Mouse (Mus musculus) Patski (cell line): ENCODE data around the gene Pipox. TPM values are rescaled to one million over a fixed set of nuclear protein-coding genes. Genes with fewer than 3 reads are reported as not detected.

ENCODE experiments used
- ATAC-seq: fragments of 100-300 bp; one replicate; pipeline ENCODE4 v1.8.0; 2021
- CTCF ChIA-PET: fragments of 350-600 bp; sonication (Branson Sonifier 250); formaldehyde crosslinking; loops from one replicate; lab custom pipeline; 2022; ENCODE audit warnings: inconsistent platforms; lab: Charles Lee
- POLR2A ChIA-PET: fragments of 350-600 bp; sonication (Branson Sonifier 250); formaldehyde crosslinking; loops from one replicate; lab custom pipeline; 2022; ENCODE audit warnings: antibody characterized with exemption, inconsistent platforms; lab: Charles Lee
- DNase-seq: peaks from one replicate; pipeline ENCODE4 v3.0.0-alpha.2; 2011; ENCODE audit warnings: low read depth, low spot score
- H3K27me3 ChIP-seq: fragments of 371-371 bp; one replicate; pipeline ENCODE4 v1.5.1; 2021
- CTCF ChIP-seq: fragments of 100-300 bp; IDR thresholded peaks from one replicate; pipeline ENCODE4 v1.5.1; 2021
- in situ Hi-C: fragments of 300-500 bp; cut with MboI; formaldehyde crosslinking; loops from 3 replicates; pipeline ENCODE4 v1.11.1; 2018; ENCODE audit warnings: low pct_unique_long_range_greater_than_20kb, mixed read lengths
- polyA plus RNA-seq: library from polyadenylated mRNA; unstranded; gene quantifications from one replicate; pipeline ENCODE4 v1.2.3, GENCODE M21; 2021

Gene Pipox
- polyA plus RNA-seq, 1 experiment from 2014 or later = 0.15 TPM

GRCm38 (mm10) chr11:77909376-77909775 is 15.5 kb upstream of the Pipox start:
- in situ Hi-C loops = no loop called here
- TF ChIP-seq CTCF = no peak
- peaks cover 23% of the 10 kb centered on the region for H3K27me3 ChIP-seq
- DNase-seq (no peak), ATAC-seq (no peak)
- CTCF ChIA-PET = no interaction called here
- POLR2A ChIA-PET = no interaction called here

DNA sequence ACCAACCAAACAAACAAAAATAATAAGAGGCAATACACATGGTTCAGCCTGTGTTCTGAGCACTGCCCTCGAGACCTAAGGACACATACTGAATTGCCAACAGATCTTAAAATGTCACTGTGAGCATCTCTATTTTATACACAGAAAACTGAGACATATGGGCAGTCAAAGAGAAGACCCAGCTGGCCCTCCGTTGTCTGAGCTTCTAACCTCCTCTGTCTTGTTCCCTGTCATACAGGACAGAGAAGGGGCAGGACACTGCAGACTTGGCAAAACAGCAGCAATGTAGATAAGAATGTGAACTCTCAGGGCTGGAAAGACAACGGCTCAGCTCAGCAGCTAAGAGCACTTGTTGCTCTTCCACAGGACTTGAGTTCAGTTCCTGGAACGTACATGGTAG is 14.6 kb upstream of the Pipox start:
- DNase-seq (no peak), ATAC-seq (no peak)
- POLR2A ChIA-PET = no interaction called here

DNA sequence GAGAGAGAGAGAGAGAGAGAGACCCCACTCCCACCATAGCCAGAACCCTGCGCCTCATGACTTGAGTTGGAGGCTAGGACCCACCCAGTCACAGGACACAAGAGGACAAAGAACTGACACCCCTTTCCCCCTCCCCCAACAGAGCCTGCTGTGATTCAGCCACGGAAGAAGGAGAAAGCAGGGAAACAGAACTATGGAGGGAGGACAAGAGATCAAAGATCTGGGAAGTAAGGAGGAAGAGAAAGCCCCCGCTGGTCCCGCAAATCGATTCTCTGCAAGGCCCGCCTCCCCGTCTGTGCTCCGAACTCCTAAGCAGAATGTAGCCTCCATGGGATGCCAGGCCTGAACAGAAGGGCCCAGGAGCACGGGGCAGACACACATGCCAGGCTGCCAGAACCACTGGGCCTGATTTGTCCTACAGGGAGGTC is 12.9 kb upstream of the Pipox start:
- no peak for TF ChIP-seq CTCF
- ChIA-PET POLR2A (no interaction called here), CTCF (no interaction called here)
- peaks cover 27% of the 10 kb centered on the region for H3K27me3 ChIP-seq
- DNase-seq (no peak), ATAC-seq (no peak)
- in situ Hi-C loops = no loop called here

More for the DNA sequence above, 14.6 kb upstream of the Pipox start:
- in situ Hi-C loops = no loop called here
- peaks cover 22% of the 10 kb centered on the region for H3K27me3 ChIP-seq
- CTCF ChIA-PET = no interaction called here
- no peak for TF ChIP-seq CTCF

- H3K27me3 ChIP-seq = peaks cover 27% of the 10 kb centered on the region
- in situ Hi-C loops = no loop called here
- ATAC-seq (no peak), DNase-seq (no peak)
- ChIA-PET CTCF (interaction anchor here (0.9 kb wide), 1 partner anchor 10 kb away, joined by 3 read pairs; no protein-coding TSS in a partner anchor), POLR2A (no interaction called here)
- TF ChIP-seq CTCF = no peak
Observed at GRCm38 (mm10) chr11:77906097-77906687, 12.3 kb upstream of the Pipox start.

GRCm38 (mm10) chr11:77904707-77905106 is 10.8 kb upstream of the Pipox start:
- peaks cover 18% of the 10 kb centered on the region for H3K27me3 ChIP-seq
- POLR2A ChIA-PET = interaction anchor here (0.7 kb wide), 1 partner anchor 11 kb away, joined by 3 read pairs; the partner anchor contains the start of gene Pipox
- DNase-seq = no peak
- in situ Hi-C loops = no loop called here
- TF ChIP-seq CTCF = no peak
- ATAC-seq = no peak
- CTCF ChIA-PET = no interaction called here

GRCm38 (mm10) chr11:77903761-77904160 is 9.9 kb upstream of the Pipox start:
- TF ChIP-seq CTCF = no peak
- no peak for DNase-seq
- in situ Hi-C loops = no loop called here
- H3K27me3 ChIP-seq = peaks cover 21% of the 10 kb centered on the region
- CTCF ChIA-PET = no interaction called here
- ATAC-seq = no peak
- POLR2A ChIA-PET = no interaction called here

GRCm38 (mm10) chr11:77901775-77902355 is 8.0 kb upstream of the Pipox start:
- ChIA-PET CTCF (interaction anchor here (1.0 to 1.1 kb wide), 2 partner anchors 8 to 75 kb away, joined by 3 read pairs; no protein-coding TSS in a partner anchor), POLR2A (no interaction called here)
- H3K27me3 ChIP-seq = peaks cover 30% of the 10 kb centered on the region
- no peak for DNase-seq
- in situ Hi-C loops = no loop called here
- no peak for TF ChIP-seq CTCF
- no peak for ATAC-seq

DNA sequence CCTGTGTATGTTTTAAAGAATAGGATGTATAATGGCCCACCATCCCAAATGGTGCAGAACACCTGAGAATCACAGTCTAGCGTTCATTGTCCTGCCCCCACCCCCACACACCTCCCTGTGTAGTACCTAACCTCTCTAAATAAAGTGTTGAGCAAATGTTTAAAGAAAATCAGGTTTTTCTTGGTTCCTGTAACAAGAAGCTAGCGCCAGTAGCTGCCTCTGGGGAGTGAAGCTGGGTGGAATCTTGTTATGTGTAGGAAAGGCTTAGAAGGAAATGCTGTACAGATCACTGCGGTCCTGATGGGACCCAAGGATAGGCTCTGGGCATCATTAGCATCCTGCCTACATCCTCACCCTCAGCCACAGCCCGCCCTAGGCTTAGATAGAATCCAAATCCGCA is 7.5 kb upstream of the Pipox start:
- peaks cover 34% of the 10 kb centered on the region for H3K27me3 ChIP-seq
- in situ Hi-C loops = no loop called here
- TF ChIP-seq CTCF = no peak
- no peak for ATAC-seq
- ChIA-PET CTCF (interaction anchor here (1.0 to 1.1 kb wide), 2 partner anchors 9 to 74 kb away, joined by 3 read pairs; no protein-coding TSS in a partner anchor), POLR2A (no interaction called here)
- no peak for DNase-seq

DNA sequence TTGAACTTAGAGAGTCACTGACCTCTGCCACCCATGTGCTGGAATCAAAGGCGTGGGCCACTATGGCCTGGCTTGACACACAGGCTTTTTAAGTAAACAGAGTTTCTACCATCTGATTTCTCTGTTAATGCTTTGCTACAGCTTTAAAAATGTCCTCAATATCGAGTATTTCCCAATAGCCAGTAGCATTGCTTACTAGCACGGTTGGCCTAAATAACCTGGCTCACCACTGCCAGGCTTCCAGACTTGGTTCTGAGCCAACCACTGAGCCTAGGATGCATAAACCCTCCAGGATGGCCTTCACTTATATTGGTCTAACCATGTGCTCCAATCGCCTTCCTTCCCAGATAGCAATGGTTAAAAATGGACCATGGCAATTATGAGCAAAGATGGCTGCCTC is 6.8 kb upstream of the Pipox start:
- ChIA-PET CTCF (interaction anchor here (1.0 kb wide), 1 partner anchor 12 kb away, joined by 3 read pairs; no protein-coding TSS in a partner anchor), POLR2A (no interaction called here)
- H3K27me3 ChIP-seq = peaks cover 34% of the 10 kb centered on the region
- no peak for DNase-seq
- TF ChIP-seq CTCF = no peak
- ATAC-seq = no peak
- in situ Hi-C loops = no loop called here

DNA sequence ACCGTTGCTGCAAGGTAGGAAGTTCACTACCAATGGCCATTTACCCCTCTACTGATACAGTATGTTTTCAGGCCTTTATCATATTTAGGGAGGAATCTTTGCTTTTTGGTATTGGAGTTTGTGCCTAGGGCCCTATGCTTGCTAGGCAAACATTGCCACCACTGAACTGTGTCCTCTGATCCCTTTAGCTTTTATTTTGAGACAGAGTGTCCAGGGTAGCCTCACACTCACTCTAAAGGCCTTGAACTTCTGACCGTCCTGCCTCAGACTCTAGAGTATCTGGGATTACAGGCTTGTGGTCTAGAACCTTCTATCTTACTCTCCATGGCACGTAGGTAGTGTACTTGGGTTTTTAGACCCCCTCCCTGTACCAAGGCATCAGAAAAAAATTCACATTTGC is 6.3 kb upstream of the Pipox start:
- H3K27me3 ChIP-seq = peaks cover 32% of the 10 kb centered on the region
- in situ Hi-C loops = no loop called here

More for the DNA sequence above, 6.3 kb upstream of the Pipox start:
- no peak for DNase-seq
- TF ChIP-seq CTCF = no peak
- no peak for ATAC-seq
- CTCF ChIA-PET = interaction anchor here (1.0 kb wide), 1 partner anchor 12 kb away, joined by 3 read pairs; no protein-coding TSS in a partner anchor
- POLR2A ChIA-PET = no interaction called here
